Mouse (Mus musculus) cerebellum, adult 11 months (tissue): Measurements from ENCODE around the gene U2af1.
"Not testable (repeated sequence)": the region's sequence is repeated elsewhere in the genome, so short reads cannot be mapped to it uniquely, and the experiment has no call there.

Experiments
- DNase-seq: peaks from one replicate; pipeline ENCODE4 v3.0.0; 2022

Gene U2af1

GRCm38 (mm10) chr17:31613086-31613755 is 45.5 kb downstream of the U2af1 start:
- no peak for DNase-seq

DNA sequence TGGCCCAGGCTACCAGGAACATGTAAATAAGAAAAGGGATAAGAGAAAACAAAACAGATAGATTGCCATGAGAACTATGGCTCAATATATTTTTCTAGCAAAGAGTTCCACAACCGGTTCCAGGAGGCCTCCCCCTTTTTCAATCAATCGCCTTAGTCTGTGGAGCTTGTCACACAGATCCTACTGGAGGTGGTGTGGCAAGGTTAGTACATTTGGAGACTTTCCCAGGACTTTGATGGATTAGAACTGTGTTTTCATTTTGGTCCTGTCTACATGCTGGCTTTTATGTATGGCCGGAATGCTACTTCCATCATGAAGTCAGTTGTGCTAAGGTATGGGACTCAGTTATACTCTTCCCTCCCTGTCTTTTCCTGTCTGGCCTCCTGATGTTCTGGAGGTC is 48.8 kb downstream of the U2af1 start:
- DNase-seq: no peak

DNA sequence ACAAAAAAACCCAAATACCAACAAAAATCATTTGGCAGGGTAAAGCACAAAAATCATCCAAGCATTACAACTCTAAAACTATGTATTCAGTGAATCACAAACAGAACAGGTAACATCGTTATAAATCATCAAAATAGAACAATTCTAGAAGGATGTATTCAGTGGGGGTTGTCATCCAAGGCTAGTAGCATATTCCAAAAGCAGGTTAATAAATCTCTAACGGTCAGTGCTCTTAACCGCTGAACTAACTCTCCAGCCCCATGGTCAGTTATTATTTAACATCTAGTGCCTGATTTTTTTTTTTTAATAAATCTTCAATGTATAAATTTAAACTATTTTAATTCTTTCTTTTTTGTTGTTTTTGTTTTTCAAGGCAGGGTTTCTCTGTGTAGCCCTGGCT is 49.5 kb downstream of the U2af1 start:
- not testable (repeated sequence) for DNase-seq

GRCm38 (mm10) chr17:31607256-31607951 is 51.3 kb downstream of the U2af1 start:
- no peak for DNase-seq

- DNase-seq: no peak
Observed at GRCm38 (mm10) chr17:31606424-31606823, 52.3 kb downstream of the U2af1 start.

DNA sequence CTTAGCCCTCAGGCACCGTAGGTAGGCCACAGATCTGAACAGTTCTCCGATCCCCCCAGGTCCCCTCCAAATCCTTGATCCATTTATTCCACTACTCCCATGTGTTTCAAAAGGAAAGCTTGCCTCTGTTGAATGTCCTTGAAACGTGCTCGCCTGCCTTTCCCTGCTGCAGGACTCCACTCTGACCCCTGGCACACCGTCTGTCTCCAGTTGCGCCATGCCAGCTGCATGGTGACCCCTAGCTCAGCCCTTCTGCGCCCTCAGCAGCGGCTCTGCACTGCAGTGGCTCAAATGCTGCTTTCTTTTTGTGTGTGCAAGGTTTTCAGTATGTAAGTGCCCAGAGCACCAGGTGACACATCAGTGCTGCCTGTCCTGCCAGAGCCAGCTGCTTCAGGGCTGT is 60.1 kb downstream of the U2af1 start:
- DNase-seq: no peak

DNA sequence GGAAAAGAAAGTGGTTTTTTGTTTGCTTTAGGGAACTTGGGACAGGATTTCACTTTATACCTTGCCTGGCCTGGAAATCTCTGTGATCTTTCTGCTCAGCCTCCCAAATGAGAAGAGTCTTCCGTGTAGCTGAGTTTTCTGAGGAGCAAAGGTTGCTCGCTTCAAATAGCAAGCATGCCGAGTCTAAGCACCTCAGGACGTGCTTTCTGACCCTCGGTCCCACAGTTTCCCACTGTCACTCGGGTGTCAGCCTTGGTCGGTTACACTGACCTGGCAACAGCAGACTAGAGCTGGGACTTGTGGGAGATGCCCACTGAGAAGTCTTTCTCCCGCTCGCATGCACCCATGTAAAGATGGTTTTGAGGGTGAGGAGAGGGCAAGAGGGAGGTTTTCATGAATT is 60.7 kb downstream of the U2af1 start:
- DNase-seq: no peak
